Mouse (Mus musculus) heart, embryonic 14.5 days (tissue): ENCODE measurements around the gene Teddm2. TPM values are rescaled to one million over a fixed set of nuclear protein-coding genes. Genes with fewer than 3 reads are reported as not detected.

ENCODE experiments used
- ATAC-seq: fragments of 200-750 bp; cut with Nextera tagmentation; 2 replicates; pipeline ENCODE4 v1.8.0; 2017; ENCODE audit warnings: low read depth, moderate TSS enrichment; ENCODE audit not compliant: insufficient number of reproducible peaks, insufficient read depth, low FRiP score
- H3K27ac ChIP-seq, 2 experiments: fragments of 200-500 bp in 1 of 2; fragments of 300-500 bp in 1 of 2; sonication (generic) in 1 of 2; replicated peaks in 1 of 2; 2 replicates each; pipeline ENCODE4 v1.5.1; 2012 to 2014; ENCODE audit warnings: low read depth in 2 of 2, low read length in 2 of 2, control low read depth in 1 of 2, mild to moderate bottlenecking in 1 of 2, mixed read lengths in 1 of 2; ENCODE audit not compliant: control insufficient read depth in 1 of 2, insufficient read depth in 1 of 2
- H3K27me3 ChIP-seq: fragments of 300-500 bp; sonication (generic); 2 replicates; pipeline ENCODE4 v1.6.1; 2014; ENCODE audit warnings: mild to moderate bottlenecking, low read length, control low read depth; ENCODE audit not compliant: control insufficient read depth, insufficient read depth
- H3K36me3 ChIP-seq: fragments of 300-500 bp; sonication (generic); 2 replicates; pipeline ENCODE4 v1.6.1; 2014; ENCODE audit warnings: mild to moderate bottlenecking, control low read depth, low read length, mixed read lengths; ENCODE audit not compliant: control insufficient read depth, insufficient read depth
- H3K4me1 ChIP-seq, 2 experiments: fragments of 200-500 bp in 1 of 2; fragments of 300-500 bp in 1 of 2; sonication (generic) in 1 of 2; 2 replicates each; pipeline ENCODE4 v1.6.1; 2012 to 2014; ENCODE audit warnings: low read length in 2 of 2, control low read depth in 1 of 2, mixed read lengths in 1 of 2; ENCODE audit not compliant: control insufficient read depth in 2 of 2, insufficient read depth in 2 of 2
- H3K4me2 ChIP-seq: fragments of 300-500 bp; sonication (generic); 2 replicates; pipeline ENCODE4 v1.6.1; 2014; ENCODE audit warnings: mild to moderate bottlenecking, low read length
- H3K4me3 ChIP-seq, 2 experiments: fragments of 200-500 bp in 1 of 2; fragments of 300-500 bp in 1 of 2; sonication (generic) in 1 of 2; 2 replicates each; pipeline ENCODE4 v1.5.1; 2012 to 2014; ENCODE audit warnings: low read length in 2 of 2, mild to moderate bottlenecking in 2 of 2, control low read depth in 1 of 2, low read depth in 1 of 2, moderate library complexity in 1 of 2; ENCODE audit not compliant: control insufficient read depth in 1 of 2, insufficient read depth in 1 of 2
- H3K9ac ChIP-seq: fragments of 300-500 bp; sonication (generic); 2 replicates; pipeline ENCODE4 v1.6.1; 2014; ENCODE audit warnings: mild to moderate bottlenecking, low read length
- H3K9me3 ChIP-seq: fragments of 300-500 bp; sonication (generic); 2 replicates; pipeline ENCODE4 v1.6.1; 2016; ENCODE audit warnings: low read length, control low read depth; ENCODE audit not compliant: control insufficient read depth
- WGBS: fragments of 180-500 bp; shearing (Covaris S2); extraction: QIAGEN DNeasy Blood & Tissue Kit; methylation state at CpG from one replicate; pipeline ENCODE4 v1.1.7; 2014; 5-methylcytosine and 5-hydroxymethylcytosine counted together
- polyA plus RNA-seq: library from polyadenylated mRNA; unstranded; fragments of >200 nt; fragmentation: Nextera tagmentation; extraction: Ambion mirVana; gene quantifications from 2 replicates; pipeline ENCODE4 v1.2.1, GENCODE M21; 2014

Gene Teddm2
- polyA plus RNA-seq, 1 experiment from 2014 or later: 0.49 TPM

- no peaks in the 10 kb centered on the region for H3K27me3 ChIP-seq
- WGBS: 18% methylated on average over 6 of the region's 6 CpGs
- H3K36me3 ChIP-seq: no peaks in the 10 kb centered on the region
- no peak overlapping the region for H3K4me3 ChIP-seq
- 0 out of 4 replicates have a peak, but pooled peaks cover 0 to 2% of the 10 kb centered on the region in 2 experiments for H3K4me1 ChIP-seq
- H3K4me2 ChIP-seq: peak overlapping the region; percentile 32; the same call in 1 of the 2 replicates
- no peak overlapping the region; the same call in 1 of the 2 replicates for H3K9ac ChIP-seq
- no peaks in the 10 kb centered on the region for H3K9me3 ChIP-seq
- ATAC-seq: no peak
- H3K27ac ChIP-seq: no peak overlapping the region
Observed at GRCm38 (mm10) chr1:153846867-153847266, 53.2 kb downstream of the Teddm2 start.

- Histone ChIP-seq H3K4me1 (0 out of 4 replicates have a peak, but pooled peaks cover 0 to 2% of the 10 kb centered on the region in 2 experiments), H3K27ac (no peak overlapping the region), H3K27me3 (no peaks in the 10 kb centered on the region), H3K4me2 (no peak overlapping the region), H3K4me3 (no peak overlapping the region), H3K36me3 (no peaks in the 10 kb centered on the region), H3K9me3 (no peaks in the 10 kb centered on the region), H3K9ac (no peak overlapping the region)
- no peak for ATAC-seq
- WGBS: 79% methylated on average over 7 of the region's 7 CpGs
Observed at GRCm38 (mm10) chr1:153846420-153846819, 53.6 kb downstream of the Teddm2 start.

GRCm38 (mm10) chr1:153844042-153844441 is 56.0 kb downstream of the Teddm2 start, which contains the start of gene Rgsl1:
Gene Rgsl1 (minus strand): TSS chr1:153844142.
- no peak for ATAC-seq
- H3K27ac ChIP-seq: no peak within 1 kb of the TSS
- no peaks in the 10 kb centered on the region for H3K36me3 ChIP-seq
- H3K4me3 ChIP-seq: no peak within 1 kb of the TSS
- no peaks in the 10 kb centered on the region for H3K9me3 ChIP-seq
- no peak within 1 kb of the TSS for H3K4me2 ChIP-seq
- WGBS: 96% methylated on average over 8 of the region's 8 CpGs
- no peak within 1 kb of the TSS for H3K9ac ChIP-seq
- H3K4me1 ChIP-seq: 0 out of 4 replicates have a peak, but pooled peaks cover 0 to 2% of the 10 kb centered on the region in 2 experiments
- no peaks in the 10 kb centered on the region for H3K27me3 ChIP-seq

- no peak for ATAC-seq
- Histone ChIP-seq H3K27ac (no peak overlapping the region), H3K36me3 (no peaks in the 10 kb centered on the region), H3K4me1 (0 out of 4 replicates have a peak, but pooled peaks cover 0 to 2% of the 10 kb centered on the region in 2 experiments), H3K9ac (no peak overlapping the region), H3K4me2 (no peak overlapping the region), H3K27me3 (no peaks in the 10 kb centered on the region), H3K9me3 (no peaks in the 10 kb centered on the region), H3K4me3 (no peak overlapping the region)
- 75% methylated on average over 11 of the region's 11 CpGs for WGBS
Observed at GRCm38 (mm10) chr1:153842121-153842740, 57.8 kb downstream of the Teddm2 start.

GRCm38 (mm10) chr1:153836036-153836435 is 64.0 kb downstream of the Teddm2 start:
- no peak for ATAC-seq
- no peaks in the 10 kb centered on the region for H3K4me1 ChIP-seq
- H3K9me3 ChIP-seq: no peaks in the 10 kb centered on the region
- no peak overlapping the region for H3K4me3 ChIP-seq
- WGBS: 45% methylated on average over 4 of the region's 4 CpGs
- H3K4me2 ChIP-seq: no peak overlapping the region
- H3K36me3 ChIP-seq: no peaks in the 10 kb centered on the region
- H3K9ac ChIP-seq: no peak overlapping the region
- no peaks in the 10 kb centered on the region for H3K27me3 ChIP-seq
- H3K27ac ChIP-seq: no peak overlapping the region

- no peaks in the 10 kb centered on the region for H3K36me3 ChIP-seq
- no peaks in the 10 kb centered on the region for H3K27me3 ChIP-seq
- no peak overlapping the region for H3K4me2 ChIP-seq
- no peak overlapping the region for H3K27ac ChIP-seq
- no peak for ATAC-seq
- H3K4me3 ChIP-seq: no peak overlapping the region
- no peaks in the 10 kb centered on the region for H3K9me3 ChIP-seq
- 60% methylated on average over 4 of the region's 4 CpGs for whole genome bisulfite sequencing
- no peaks in the 10 kb centered on the region for H3K4me1 ChIP-seq
- H3K9ac ChIP-seq: no peak overlapping the region
Observed at GRCm38 (mm10) chr1:153830746-153831145, 69.3 kb downstream of the Teddm2 start.

GRCm38 (mm10) chr1:153820216-153820615 is 79.8 kb downstream of the Teddm2 start:
- Histone ChIP-seq H3K4me2 (no peak overlapping the region), H3K4me3 (no peak overlapping the region), H3K36me3 (no peaks in the 10 kb centered on the region), H3K27me3 (no peaks in the 10 kb centered on the region), H3K4me1 (no peaks in the 10 kb centered on the region), H3K9me3 (0 out of 2 replicates have a peak, but pooled peaks cover 4% of the 10 kb centered on the region), H3K27ac (no peak overlapping the region), H3K9ac (no peak overlapping the region)
- WGBS: 75% methylated on average over 3 of the region's 3 CpGs
- no peak for ATAC-seq

GRCm38 (mm10) chr1:153814278-153814677 is 85.8 kb downstream of the Teddm2 start:
- H3K4me1 ChIP-seq: peaks cover 0 to 5% of the 10 kb centered on the region in 2 experiments; a peak in 2 of 4 replicates
- no peak overlapping the region for H3K27ac ChIP-seq
- no peaks in the 10 kb centered on the region for H3K36me3 ChIP-seq
- no peak overlapping the region for H3K4me2 ChIP-seq
- H3K9me3 ChIP-seq: no peaks in the 10 kb centered on the region
- H3K9ac ChIP-seq: no peak overlapping the region
- peak; percentile 72 for ATAC-seq
- H3K27me3 ChIP-seq: no peaks in the 10 kb centered on the region
- 2% methylated on average over 2 of the region's 2 CpGs for WGBS
- H3K4me3 ChIP-seq: no peak overlapping the region
